Mouse (Mus musculus) erythroblast, adult 5-6 weeks (primary cell): ENCODE results near the gene Aspg. TPM values are rescaled to one million over a fixed set of nuclear protein-coding genes. Genes with fewer than 3 reads are reported as not detected.

ENCODE experiments used
- ATAC-seq: replicated peaks from 2 replicates; pipeline ENCODE4 v1.8.0; 2016; ENCODE audit warnings: moderate number of reproducible peaks, mild to moderate bottlenecking, moderate TSS enrichment, inconsistent platforms; ENCODE audit not compliant: poor library complexity, low FRiP score, severe bottlenecking
- total RNA-seq, 2 experiments: library from RNA; stranded (forward) in 1 of 2; stranded (reverse) in 1 of 2; fragments of 150-400 nt in 1 of 2; fragments of 200-764, 138-1000 nt in 1 of 2; gene quantifications; 2 replicates each; pipeline versions ENCODE4 v1.2.3 to v1.2.4; 2015 to 2017; ENCODE audit warnings: low replicate concordance in 2 of 2

The Aspg gene
- total RNA-seq, 2 experiments from 2014 or later = not detected

GRCm38 (mm10) chr12:112145875-112146651 lies 39.6 kb downstream of the Aspg start, which contains the start of gene Kif26a:
TSS of gene Kif26a (plus strand) at chr12:112146208.
- ATAC-seq = no peak

DNA sequence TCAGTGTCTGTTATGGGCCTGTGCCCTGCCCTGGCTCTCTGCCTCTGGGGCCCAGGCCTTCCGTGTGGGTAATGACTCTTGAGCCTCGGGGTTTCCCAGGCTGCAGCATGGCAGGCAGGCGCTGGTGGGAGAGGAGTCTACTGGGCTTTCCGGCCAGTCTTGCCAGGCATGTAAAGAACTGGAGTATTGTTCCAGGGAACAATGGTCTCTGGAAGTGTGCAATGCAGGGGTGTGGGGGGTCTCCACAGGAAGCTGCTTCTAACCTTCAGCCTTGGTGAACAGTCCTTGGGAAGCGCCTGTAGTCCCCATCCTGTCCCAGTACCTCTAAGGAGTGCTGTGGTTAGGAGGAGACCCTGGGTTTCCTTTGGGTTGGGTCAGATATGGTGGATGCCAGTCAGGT lies 40.9 kb downstream of the Aspg start:
- no peak for ATAC-seq

GRCm38 (mm10) chr12:112150011-112150410 lies 43.5 kb downstream of the Aspg start:
- ATAC-seq = no peak

DNA sequence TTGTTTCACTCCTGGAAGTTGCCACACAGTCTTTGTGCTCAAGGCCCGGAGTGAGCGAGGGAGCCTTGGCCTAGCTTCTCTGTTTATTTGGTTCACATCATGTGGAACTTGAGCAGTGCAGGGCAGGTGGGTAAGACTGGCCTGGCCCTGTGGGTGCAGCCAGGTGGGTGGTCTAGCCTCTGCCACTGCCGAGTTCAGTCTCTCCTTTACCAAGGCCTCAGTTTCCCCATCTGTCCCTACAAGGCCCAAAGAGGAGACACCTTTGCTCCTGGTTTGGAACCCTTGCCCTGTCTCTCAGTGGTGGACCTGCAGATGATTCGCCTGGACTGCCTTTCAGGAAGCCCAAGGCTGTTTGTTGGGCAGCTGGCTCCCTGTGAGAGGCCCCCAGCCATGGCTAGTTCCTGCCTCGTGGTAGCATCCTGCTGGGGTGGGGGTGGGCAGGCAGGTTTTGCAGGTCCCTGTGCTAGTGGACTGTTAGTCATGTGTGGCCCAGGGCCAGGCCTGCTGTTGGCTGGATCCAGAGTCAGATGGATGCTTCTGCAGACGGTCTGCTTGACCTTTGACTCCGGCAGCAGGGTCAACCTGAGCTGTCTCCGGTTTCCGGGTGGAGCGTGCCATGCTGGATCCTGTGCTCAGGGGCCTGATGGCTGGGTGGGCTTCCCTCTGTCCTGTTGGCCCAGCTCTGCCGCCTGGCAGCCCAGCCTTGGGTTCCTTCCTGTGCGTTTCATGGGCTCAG lies 44.9 kb downstream of the Aspg start:
- ATAC-seq = no peak

GRCm38 (mm10) chr12:112151980-112152362 lies 45.5 kb downstream of the Aspg start:
- ATAC-seq = no peak

- ATAC-seq = no peak
Measured at GRCm38 (mm10) chr12:112153597-112153996, 47.1 kb downstream of the Aspg start.

GRCm38 (mm10) chr12:112154476-112154875 lies 48.0 kb downstream of the Aspg start:
- ATAC-seq = no peak

- no peak for ATAC-seq
Measured at GRCm38 (mm10) chr12:112155218-112156051, 49.0 kb downstream of the Aspg start.

DNA sequence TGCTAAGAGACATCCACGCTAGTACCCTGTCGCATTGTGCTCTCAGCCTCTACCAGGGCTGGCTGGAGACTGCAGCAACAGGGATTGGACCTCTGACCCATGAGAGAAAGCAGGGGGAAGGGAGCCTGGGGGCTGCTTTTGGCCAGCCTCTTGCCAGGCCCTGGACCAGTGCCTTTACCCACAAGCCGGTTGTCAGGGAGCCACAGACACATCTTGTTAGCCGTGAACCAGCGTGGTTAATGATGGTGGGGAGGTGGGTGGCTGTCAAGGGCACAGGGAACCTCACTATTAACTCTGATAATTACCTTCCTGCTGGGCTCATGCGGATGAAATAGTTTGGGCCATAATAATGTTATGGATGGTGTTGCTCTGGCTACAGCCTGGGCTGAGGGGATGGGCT lies 50.3 kb downstream of the Aspg start:
- ATAC-seq = no peak

DNA sequence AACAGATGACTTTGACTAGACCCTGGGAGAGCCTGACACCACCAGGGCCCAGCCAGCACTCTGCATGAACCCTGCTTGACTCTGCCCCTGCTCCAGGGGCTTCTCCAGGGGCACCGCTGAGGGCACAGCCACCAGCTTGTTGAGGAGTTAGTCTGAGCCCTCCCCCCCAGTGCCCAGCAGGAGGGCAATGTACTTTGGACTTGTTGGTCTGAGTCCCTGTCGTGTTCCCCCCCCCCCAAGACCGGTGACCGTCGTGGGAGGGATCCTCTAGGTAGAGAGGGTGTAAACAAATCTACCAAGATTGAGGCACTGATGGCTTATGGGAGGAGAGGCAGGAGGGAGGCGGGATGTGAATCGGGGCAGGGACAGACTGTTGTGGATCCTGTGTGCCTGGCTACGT lies 51.8 kb downstream of the Aspg start:
- no peak for ATAC-seq

- ATAC-seq = no peak
Measured at GRCm38 (mm10) chr12:112158784-112159183, 52.3 kb downstream of the Aspg start.

DNA sequence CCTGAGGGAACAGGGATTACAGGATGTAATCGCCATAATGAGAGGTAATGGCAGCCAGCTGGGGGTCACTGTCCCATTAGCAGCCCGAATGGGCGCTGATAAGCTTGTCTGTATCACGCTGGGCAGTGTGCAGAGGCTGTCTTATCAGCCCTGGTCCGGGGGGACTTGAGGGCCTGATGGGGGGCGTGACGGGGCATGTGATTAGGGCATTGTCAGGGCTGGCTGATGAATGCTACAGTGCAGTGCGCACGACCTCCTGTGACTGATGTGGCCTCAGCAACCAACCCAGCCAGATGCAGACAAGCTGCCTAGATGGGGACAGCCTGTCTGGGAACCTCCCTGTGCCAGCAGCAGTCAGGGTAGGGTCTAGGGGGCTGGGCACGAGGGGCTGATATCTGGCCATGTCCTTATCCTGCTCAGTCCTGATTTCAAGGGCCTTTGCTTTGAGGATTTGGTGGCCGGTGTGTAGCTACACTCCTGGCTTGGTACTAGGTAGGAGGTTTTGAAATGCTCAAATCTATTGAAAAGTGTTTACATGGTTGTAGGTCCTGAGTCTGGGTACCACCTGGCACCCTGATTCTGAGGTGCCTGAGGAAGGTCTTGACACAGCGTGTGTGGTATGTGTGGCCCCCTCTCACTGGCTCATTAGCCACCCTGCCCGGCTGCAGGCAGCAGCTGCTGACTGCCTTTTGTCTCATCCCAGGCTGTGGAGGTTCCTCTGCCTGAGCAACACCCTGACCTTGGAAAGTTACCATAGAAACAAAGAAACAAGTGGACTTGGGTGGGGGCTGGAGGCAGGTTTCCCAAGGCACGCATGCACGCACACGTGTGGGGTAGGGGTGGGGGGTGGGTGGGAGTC lies 57.7 kb downstream of the Aspg start:
- ATAC-seq = no peak

DNA sequence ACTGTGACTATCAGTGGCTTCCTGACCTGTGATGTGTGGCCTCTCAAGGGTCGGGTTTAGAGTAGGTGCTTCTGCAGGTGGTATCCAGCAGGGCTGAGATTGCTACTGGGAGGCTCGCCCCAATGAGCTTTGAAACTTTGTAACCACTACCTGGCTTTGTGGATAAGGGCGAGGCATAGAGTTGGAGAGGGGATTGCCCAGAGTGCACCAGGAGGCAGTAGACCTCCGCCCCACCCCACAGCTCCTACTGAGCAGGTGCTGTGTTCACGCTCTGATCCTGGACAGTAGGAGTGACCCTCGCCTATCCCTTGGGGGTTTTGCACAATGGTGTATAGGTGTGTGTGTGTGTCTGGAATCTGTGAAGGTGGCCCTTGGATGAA lies 58.4 kb downstream of the Aspg start:
- no peak for ATAC-seq

- no peak for ATAC-seq
Measured at GRCm38 (mm10) chr12:112169240-112169639, 62.8 kb downstream of the Aspg start.

- no peak for ATAC-seq
Measured at GRCm38 (mm10) chr12:112170671-112171574, 64.4 kb downstream of the Aspg start.

DNA sequence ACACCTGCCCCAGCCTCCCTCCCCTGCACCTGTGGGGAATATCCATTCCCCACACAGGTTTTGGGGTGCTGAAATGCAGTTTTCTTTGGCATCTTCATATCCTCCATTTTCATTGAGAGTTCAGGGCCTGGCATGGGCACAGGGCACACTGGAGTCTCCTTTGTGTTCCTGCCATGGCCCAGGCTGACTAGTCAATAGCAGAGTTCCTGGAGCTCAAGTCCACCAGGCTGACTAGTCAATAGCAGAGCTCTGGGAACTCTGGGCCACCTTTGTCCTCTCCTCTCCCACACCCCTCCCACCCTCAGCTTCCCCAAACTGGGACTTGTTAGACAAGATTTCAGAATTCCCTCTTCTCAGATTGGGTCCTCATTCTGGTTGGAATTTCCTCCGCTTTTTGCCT lies 65.2 kb downstream of the Aspg start:
- ATAC-seq = no peak

GRCm38 (mm10) chr12:112172214-112172613 lies 65.7 kb downstream of the Aspg start:
- no peak for ATAC-seq
